Mouse (Mus musculus) CH12.LX (cell line): Measurements from ENCODE around the gene Klf7.

ENCODE experiments used
- CTCF ChIP-seq, 2 experiments: IDR thresholded peaks in 1 of 2; conservative IDR thresholded peaks in 1 of 2; 2 replicates each; pipeline ENCODE4 v1.5.1; 2011 to 2012; ENCODE audit warnings: low read depth in 2 of 2, low read length in 2 of 2, improper control_type of control experiment in 1 of 2, inconsistent platforms in 1 of 2, mild to moderate bottlenecking in 1 of 2, moderate library complexity in 1 of 2
- EP300 ChIP-seq: IDR thresholded peaks from 2 replicates; pipeline ENCODE4 v1.6.1; 2011; ENCODE audit warnings: low read length, improper control_type of control experiment
- HCFC1 ChIP-seq: IDR thresholded peaks from 2 replicates; pipeline ENCODE4 v1.6.1; 2012; ENCODE audit warnings: low read depth, mild to moderate bottlenecking, inconsistent platforms, low read length, improper control_type of control experiment
- KAT2A ChIP-seq: IDR thresholded peaks from 2 replicates; pipeline ENCODE4 v1.6.1; 2012; ENCODE audit warnings: low read length, improper control_type of control experiment, inconsistent platforms; ENCODE audit not compliant: insufficient replicate concordance
- MAFK ChIP-seq: IDR thresholded peaks from 2 replicates; pipeline ENCODE4 v1.6.1; 2011; ENCODE audit warnings: low read length, improper control_type of control experiment; ENCODE audit not compliant: insufficient replicate concordance
- MAZ ChIP-seq: IDR thresholded peaks from 2 replicates; pipeline ENCODE4 v1.6.1; 2012; ENCODE audit warnings: low read depth, mild to moderate bottlenecking, inconsistent platforms, low read length, improper control_type of control experiment, moderate library complexity
- SMC3 ChIP-seq: IDR thresholded peaks from 2 replicates; pipeline ENCODE4 v1.6.1; 2011; ENCODE audit warnings: low read depth, low read length, improper control_type of control experiment
- ZC3H11A ChIP-seq: IDR thresholded peaks from 2 replicates; pipeline ENCODE4 v1.6.1; 2012; ENCODE audit warnings: low read depth, mild to moderate bottlenecking, inconsistent platforms, low read length, improper control_type of control experiment
- ZNF384 ChIP-seq: IDR thresholded peaks from 2 replicates; pipeline ENCODE4 v1.6.1; 2012; ENCODE audit warnings: low read depth, low read length, improper control_type of control experiment, inconsistent platforms

GRCm38 (mm10) chr1:64097640-64098287 is 24.3 kb downstream of the Klf7 start:
- TF ChIP-seq KAT2A: no peak
- no peak for TF ChIP-seq CTCF (conservative IDR thresholded peaks at IDR 0.05 in 1 of 2, IDR thresholded peaks at IDR 0.05 in 1 of 2; ENCODE audit: low read depth in 2 of 2, low read length in 2 of 2)
- no peak for TF ChIP-seq HCFC1
- TF ChIP-seq ZNF384: no peak
- TF ChIP-seq EP300: no peak
- TF ChIP-seq MAFK: no peak
- no peak for TF ChIP-seq ZC3H11A
- no peak for TF ChIP-seq SMC3
- no peak for TF ChIP-seq MAZ
